Mouse (Mus musculus): Measurements from ENCODE around the gene Btnl9.
"Not testable (repeated sequence)": the region's sequence is repeated elsewhere in the genome, so short reads cannot be mapped to it uniquely, and the experiment has no call there.

The Btnl9 gene

GRCm38 (mm10) chr11:49176047-49176779 lies 10.7 kb downstream of the Btnl9 start:
- not testable (repeated sequence) for DNase-seq

DNA sequence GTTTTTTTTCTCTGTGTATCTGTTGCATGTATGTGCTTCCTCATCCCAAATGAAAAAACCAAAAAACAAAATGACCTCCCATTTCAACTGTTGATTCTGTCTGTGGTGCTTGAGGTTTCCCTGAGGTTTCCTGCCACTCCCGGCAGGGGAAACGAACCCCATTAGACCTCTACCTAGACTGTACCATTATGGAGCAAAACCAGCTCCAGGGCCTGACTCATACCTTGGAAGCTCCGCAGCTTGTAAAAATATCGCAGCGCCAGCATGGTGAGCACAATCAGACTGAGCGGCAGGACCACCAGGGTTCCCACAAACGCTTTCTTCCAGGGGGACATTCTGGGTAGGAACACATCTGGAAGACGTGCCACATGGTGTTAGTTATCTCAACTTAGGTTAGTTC lies 11.6 kb downstream of the Btnl9 start:
- DNase-seq, result no peak

GRCm38 (mm10) chr11:49170576-49170975 lies 16.4 kb downstream of the Btnl9 start:
- DNase-seq, result peak; percentile 30

DNA sequence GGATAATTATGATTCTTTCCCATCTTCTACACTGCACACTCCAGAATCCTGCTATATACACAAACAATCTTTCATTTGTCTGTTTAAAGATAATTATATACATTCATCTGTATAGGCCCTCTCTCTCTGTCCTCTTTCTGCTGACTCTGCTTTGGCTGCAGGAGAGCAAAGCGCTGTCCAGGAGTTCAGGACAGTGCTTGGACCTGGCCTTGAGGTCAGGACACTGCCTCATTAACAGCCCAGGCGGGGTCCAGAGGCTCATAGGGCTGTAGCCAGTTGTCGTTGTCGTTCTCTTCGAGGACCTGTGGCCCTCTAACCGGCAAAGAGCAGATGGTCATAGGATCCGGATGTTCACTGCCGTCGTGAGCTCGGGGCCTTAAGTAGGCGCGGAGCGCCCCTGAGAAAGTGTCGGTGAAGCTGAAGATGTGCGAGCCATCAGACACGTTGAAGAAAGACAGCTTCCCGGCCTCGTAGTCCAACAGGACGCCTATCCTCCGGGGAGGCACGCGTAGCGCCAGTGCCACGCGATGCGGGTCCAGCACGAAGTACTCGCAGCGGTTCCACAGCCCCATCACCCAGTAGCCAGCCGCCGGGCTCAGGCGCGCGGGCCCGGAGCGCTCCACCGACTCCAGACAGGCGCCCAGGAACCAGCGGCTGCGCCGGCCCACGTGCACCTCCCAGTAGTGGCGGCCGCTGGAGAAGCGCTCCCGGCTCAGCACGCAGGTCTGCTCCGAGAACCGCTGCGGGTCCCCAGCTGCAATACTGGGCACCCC lies 17.9 kb downstream of the Btnl9 start:
- DNase-seq, result no peak

DNA sequence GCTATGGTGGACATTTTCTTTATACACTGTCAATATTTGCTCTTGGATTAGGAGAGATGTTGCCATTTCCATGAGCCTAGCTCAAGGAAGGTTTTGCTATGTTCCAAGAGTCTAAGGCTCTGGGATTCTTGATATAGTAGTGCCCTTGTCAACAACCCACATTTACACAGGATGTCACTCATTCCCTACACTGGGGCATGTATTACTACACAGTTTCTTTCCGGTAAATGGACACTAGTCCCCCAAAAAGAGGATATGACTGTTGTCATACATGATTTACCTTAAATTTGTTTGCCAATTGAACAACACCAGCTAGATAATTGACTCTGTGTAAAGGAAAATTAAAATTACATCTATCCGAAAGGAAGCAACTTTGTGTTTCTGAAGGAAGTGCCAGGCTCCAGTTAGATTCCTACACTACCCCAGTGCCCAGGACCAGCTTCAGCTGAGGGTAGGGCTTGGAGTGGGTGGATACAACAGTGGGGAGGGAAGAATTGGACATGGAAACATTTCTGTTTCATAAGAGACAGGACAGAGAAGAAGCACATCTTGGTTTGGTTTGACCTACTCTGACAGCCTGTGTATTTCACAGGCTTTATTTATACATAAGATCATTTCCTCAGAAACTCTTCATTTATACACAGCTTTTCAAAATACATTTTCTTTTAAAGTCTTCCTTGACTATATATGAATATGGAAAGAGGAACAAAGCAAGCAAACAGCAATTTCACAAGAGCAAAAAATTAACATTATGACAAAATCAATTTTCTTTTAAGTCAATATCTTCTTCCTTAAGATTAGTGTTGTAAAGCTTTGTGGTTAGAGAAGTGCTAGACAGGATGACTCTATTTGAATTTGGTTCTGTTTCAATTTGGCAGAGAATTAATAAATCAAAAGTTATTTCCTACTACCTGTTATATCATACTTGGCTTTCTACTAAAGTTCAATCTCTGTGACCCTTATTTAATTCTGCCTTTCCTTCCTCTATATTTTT lies 29.8 kb downstream of the Btnl9 start:
- no peak for DNase-seq

DNA sequence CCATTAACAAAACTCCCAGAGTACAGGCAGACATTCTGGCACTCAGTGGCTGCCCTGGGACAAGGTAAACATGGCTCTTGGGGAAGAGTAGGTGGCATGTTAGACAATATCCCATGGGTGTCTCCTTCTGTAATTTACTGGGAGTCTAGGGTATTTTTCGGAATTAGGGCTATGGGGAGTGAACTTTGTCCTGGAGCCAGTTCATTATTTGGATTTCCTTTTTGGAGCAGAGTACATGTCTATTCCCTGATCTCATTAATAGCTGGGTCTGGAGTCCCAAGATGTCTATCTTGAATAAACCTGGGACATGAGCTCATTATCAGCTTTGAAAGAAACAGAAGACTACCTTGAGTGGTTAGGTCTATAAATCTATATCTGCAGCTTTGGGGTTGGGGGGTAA lies 32.9 kb downstream of the Btnl9 start, which contains the start of gene Olfr1394:
Gene Olfr1394 (plus strand): TSS at position 301 of the 400 bp plus-strand sequence.
- no peak for DNase-seq

DNA sequence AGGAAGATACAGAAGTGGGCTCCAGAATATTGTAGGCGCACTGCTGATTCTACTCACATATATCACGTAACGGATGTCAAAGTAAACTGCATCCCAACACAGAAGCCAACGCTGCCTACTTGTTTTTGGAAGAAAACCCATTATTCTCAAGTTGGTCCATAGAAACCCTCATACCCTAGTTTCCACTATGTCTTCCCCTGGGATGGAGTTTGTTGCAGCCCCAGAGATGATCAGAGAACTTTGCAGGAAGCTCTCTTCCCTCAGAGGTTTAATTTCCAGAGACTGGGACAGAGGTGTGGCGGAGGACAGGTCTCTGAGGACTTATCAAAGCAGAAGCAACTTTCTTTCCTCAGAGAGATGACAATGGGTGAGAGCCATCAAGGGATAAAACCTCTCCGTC lies 45.0 kb downstream of the Btnl9 start, which contains the start of gene Olfr1395:
Gene Olfr1395 (plus strand): TSS at position 301 of the 400 bp plus-strand sequence.
- no peak for DNase-seq

DNA sequence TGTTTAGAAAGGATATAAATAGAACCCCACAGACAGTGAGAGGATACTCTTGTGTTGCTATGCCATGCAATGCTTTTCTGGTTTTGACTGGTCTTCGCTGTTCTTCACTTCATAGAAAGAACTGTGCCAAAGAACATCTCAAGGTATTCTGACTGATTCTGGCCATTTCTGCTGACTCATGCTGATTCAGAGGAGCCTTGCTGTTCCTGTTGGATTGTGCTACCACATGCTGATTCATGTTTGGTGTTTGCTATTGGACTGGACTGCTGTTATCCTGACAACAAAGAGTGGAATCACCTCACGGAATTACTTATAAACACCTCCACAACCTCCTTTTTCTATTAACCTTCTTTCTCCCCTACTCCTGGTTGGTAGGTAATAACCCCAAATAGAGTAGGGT lies 62.8 kb downstream of the Btnl9 start:
- no peak for DNase-seq

DNA sequence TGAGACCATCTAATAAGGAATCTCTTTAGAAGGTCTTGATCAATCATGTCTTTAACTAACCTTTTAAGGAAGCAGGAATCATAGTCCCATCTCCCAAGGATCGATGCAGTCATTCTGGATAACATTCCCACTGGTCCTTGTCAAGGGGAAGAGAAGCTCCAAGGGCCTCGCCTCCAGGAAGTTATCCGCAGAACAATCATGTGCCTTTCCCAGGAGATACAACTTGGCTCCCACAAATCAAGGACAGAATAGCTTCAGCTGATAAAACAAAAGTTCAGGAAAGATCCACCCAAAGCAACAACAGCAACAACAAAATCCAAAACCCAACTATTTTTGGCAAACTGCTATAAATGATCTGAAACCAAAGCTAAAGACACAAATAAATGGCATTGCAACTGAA lies 67.3 kb downstream of the Btnl9 start:
- DNase-seq, result no peak

Measured in lung, postnatal 36 days (tissue).